Mouse (Mus musculus): ENCODE measurements around the gene Aqp6.

The Aqp6 gene

DNA sequence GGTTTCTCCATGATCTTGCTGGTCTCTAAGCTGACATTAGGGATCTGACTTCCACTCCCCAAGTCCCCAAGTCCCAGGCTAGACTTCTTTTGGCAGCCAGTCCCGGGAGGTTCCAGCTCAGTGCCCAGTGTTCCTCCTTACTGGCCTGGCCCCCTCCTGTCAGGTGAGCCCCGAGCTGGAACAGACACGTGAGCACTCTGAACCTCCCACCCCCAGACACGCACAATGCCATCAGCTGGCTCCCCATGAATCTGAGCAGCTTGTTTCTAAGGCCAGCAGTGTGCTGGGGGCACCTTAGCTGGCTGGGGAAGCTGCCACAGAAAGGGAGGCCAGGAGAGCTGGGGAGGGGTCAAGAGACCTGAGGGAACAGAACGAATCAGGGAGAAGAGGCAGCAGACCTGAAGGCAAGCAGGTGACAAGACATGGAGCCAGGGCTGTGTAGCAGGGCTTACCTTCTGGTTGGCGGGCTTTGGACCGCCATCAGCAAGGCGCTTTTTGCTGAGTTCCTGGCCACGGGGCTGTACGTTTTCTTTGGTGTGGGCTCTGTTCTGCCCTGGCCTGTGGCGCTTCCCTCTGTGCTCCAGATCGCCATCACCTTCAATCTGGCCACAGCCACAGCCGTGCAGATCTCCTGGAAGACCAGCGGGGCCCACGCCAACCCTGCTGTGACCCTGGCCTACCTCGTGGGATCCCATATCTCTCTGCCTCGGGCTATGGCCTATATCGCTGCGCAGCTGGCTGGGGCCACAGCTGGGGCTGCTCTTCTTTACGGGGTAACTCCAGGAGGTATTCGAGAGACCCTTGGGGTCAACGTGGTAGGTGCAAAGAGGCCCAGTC is at the start of gene Aqp6:
Gene Aqp6 (plus strand): TSS at position 415 of the 837 bp plus-strand sequence.
- DNase-seq (ENCODE audit: low spot score) = no peak

DNA sequence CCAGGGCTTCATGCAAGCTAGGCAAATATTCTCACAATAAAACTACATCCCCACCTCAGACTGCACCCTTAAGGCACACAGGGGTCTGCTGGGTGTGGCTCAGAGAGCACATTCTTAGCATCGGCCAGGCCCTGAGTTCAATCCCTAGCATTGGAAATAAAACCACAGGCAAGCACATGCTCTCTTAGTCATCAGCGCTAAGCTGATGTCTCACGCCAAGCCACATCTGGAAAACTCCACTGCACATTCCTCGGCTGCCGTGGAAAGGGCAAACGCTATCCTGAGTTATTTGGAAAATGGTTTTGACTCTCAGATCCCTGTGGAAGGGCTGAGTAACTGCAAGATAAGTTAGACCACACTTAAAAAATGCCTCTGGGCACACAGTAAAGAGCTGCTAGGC is 47.4 kb upstream of the Aqp6 start:
- DNase-seq (ENCODE audit: low spot score) = no peak

DNA sequence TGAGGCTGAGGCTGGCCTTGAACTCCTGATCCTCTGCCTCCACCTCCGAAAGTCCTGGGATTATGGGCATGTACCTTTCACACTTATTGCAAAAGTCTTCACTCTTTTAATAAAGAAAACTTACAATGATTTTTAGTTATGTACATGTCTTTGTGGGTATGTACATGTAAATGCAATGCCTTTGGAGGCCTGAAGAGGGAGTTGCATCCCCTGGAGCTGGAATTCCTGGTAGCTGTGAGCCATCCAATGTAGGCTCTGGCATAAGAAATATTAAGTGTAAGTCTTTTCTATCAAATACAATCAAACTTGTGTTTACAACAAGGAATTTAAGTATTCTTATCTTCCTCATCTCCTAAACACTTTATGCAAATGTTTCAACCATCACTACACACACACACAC is 42.3 kb upstream of the Aqp6 start:
- DNase-seq (ENCODE audit: low spot score) = no peak

DNA sequence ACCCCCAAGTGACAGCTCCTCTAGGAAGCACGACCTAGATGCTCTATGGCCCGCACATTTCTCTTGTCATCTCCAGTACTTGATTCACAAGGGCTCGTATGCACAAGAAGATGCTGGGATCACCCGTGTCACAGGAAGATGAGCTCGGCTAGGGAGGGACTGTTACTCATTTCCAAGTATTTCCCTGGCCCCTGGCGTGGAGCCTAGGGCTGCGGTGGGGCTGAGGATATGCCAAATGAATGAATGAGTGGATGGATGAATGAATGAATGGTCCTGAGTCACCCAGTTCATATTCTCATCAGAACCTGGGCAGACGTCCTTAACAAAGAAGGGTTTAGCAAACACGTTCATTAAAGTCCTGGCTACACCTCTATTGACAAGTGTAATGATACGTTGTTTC is 41.0 kb upstream of the Aqp6 start:
- no peak for DNase-seq (ENCODE audit: low spot score)

DNA sequence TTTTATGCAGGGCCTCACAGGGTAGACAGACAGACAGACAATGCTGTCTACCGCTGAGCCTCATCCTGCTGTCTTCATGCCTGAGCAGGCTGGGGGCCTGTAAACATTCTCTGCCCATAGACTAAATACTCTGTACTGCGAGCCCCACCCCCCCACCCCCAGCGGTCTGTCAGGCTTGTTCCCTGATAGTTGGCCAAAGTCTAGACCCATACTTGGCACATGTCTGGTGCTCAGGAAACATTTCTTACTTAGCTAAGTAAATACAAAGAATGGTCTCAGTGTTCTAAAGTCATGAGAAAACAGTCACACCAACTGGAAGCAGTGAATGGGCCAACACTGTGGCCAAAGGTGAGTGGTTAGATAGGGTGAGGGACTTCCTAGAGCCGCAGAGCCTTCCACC is 33.8 kb upstream of the Aqp6 start:
- DNase-seq (ENCODE audit: low spot score) = no peak

DNA sequence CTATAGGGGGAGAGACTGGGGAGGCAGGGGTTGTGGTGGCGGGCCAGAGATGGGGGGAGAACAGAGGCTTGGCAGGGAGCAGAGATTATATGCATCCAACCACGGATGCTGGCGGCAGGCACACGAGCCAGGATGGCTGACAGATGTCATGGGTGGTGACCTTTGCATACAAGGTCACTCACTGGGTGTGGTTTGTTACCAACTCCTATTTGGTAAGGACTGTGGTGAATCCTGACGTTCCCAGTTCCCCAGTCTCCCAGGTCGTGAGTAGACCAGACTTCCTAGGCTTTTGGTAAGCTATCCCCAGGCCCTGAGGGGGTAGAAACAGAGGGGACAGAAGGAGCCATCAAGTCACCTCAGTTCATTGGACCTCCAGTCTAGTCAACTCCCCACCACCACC is 32.5 kb upstream of the Aqp6 start:
- no peak for DNase-seq (ENCODE audit: low spot score)

DNA sequence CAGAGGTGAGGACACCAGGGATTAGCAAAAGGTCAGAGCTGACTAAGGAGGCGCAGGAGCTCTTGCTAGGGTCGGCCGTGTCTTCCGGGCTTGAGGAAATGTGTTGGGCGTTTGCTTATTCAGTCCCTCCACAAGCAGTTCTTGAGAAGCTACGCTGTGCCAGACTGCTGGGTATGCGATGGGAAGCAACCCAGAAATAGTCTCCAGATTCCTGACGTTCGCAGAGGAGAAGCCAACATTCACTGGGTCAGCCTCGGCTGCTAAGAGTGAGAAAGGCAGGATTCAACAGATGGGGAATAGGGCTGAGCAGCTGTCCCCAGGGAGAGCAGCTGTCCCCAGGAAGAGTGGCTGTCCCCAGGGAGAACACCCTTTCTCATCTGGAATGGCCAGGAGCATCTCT is 32.1 kb upstream of the Aqp6 start:
- DNase-seq (ENCODE audit: low spot score) = no peak

DNA sequence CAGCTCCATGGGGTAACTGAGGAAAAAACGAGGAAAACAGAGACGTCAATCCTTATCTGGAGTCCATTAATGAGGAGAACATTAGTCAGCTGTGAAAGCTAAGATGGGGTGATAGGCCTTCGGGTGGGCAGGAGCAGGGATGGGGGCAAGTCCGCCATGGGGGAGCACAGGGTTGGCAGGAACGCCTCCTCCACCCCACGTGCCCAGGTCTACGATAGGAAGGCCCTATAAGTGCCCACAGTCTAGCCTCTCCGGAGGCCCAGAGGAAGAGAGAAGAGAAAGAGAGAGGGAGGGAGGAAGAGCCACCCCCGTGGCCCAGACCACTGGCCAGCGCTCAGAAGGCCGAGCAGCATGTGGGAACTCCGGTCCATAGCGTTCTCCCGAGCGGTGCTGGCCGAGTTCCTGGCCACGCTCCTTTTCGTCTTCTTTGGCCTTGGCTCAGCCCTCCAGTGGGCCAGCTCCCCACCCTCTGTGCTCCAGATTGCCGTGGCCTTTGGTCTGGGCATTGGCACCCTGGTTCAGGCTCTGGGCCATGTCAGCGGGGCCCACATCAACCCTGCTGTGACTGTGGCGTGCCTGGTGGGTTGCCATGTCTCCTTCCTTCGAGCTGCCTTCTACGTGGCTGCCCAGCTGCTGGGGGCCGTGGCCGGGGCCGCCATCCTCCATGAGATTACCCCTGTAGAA is 22.3 kb upstream of the Aqp6 start, which contains the start of gene Aqp2:
Gene Aqp2 (plus strand): TSS at position 254 of the 684 bp plus-strand sequence.
- DNase-seq (ENCODE audit: low spot score) = no peak

DNA sequence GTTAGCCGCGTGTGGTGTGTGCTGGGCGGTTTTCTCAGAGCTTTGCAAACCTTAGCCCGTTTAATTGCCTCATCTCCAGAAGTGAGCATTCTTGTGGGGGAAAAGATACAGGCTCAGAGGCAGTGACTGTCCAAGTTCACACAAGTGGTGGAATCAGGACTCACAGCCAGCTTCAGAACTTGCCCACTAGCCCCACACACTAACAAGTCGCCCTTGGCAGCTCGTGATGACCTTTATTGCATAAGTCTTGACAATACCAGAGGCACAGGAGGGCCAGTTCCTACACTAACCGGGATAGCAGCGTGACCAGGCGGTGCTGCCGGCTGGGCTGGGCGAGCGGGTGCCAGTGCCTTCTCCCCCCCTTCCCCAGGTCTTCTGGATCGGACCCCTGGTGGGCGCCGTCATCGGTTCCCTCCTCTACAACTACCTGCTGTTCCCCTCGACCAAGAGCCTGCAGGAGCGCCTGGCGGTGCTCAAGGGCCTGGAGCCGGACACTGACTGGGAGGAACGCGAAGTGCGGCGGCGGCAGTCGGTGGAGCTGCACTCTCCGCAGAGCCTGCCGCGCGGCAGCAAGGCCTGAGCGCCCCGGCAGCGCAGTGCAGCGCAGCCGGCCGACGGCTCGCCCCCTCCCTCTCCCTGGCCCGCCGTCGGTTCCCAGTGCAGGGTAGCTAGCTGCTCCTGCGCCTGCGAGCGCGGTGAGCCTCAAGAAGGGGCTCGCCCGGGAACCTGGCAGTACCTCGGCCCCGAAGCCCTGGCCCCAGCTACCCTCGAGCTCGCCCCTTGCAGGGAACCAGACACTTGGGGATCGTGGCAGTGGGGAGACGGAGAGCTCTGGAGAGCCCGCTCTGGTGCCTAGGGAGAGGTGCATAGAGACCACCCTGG is 17.5 kb upstream of the Aqp6 start:
- peak; percentile 68 for DNase-seq (ENCODE audit: low spot score)

DNA sequence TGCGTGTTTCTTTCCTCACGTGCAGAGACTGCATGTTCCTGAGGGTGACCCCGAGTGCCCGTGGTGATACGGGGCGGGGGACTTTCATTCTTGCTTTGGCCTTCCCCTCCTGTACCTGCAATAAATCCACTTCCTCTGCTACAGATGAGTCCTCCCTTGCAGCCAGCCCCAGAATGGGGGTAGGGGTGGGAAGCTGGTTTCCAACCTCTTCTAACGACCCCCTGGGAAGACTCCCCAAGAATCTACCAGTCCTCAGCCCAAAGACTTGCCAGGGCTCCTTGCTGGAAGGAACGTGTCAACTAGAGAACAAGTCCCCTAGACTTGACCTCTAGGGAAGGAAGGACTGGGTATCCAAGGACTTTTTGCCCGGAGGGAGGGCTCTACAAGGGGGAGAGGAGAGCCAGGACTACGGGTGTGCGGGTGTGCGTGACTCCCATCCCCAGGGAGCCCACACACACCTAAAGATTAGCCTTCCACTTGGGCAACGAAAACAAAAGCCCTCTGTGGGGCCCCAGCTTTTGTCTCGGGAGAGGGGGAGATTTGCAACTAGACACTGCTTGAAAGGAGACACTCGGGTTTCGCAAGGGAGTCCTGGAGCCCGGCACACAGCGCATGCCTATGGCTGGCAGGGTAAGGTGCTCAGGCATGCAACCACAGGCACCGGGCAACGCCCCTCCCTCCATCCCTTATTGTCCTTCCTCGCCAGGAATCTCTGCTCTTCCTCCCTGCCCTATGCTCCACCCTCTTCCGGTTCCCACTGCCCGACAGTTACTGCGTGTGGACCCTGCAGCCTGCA is 16.6 kb upstream of the Aqp6 start:
- DNase-seq (ENCODE audit: low spot score) = peak; percentile 37

DNA sequence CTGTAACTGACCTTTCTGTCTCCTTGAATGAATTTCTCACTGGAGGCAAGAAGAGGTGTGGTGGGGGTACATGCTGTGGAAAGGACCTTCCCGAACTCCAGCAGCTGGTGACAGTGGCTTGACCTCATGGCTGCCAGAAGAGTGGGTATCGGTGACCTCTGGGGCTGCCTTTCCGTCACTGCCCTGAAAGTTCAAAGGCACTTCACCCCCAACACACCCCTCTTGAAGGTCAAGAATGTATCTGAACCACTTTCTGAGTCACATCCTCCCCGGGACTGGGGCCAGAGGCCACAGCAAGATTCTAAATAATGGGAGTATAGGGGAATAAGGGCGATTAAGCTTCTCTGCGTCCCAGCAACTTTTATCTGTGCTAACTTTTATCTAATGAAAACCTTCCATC is 15.5 kb upstream of the Aqp6 start:
- no peak for DNase-seq (ENCODE audit: low spot score)

DNA sequence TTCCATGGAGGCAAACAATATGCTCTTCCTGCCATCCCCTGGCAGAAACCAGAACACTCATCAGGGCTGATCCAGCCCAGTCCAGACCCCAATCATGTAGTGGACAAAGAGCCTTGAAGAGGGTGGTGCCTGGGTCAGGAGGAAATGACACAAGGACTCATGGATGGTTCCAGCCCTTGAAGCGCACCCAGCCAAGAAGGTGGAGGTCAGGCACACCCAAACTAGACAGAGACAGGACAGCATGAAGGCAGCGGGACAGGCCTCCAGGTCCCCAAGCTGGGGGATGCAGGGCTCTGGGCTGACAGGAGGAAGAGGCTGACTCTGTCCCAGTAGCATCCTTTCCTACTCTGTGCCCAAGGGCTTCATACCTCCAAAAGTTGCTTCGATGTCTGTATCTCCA is 14.7 kb upstream of the Aqp6 start:
- DNase-seq (ENCODE audit: low spot score) = no peak

DNA sequence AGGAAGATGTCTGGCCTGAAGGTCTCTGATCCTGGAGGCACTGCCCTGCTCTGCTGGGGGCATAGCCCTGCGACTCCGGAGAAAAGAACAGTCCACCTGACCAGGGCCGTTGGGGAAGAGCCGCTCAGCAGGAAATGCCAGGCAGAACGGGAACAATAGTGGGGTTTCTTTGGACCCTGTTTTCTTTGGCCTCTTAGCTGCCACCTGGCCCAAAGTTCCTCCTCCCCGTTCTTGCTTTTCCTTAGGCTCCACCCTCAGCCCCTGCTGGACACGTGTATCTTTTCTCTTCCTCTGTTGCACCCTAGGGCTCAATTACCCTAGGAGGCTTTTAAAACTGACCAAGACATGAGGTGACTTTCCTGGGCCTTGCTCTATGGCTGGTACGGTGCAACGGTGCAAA is 12.0 kb upstream of the Aqp6 start:
- no peak for DNase-seq (ENCODE audit: low spot score)

DNA sequence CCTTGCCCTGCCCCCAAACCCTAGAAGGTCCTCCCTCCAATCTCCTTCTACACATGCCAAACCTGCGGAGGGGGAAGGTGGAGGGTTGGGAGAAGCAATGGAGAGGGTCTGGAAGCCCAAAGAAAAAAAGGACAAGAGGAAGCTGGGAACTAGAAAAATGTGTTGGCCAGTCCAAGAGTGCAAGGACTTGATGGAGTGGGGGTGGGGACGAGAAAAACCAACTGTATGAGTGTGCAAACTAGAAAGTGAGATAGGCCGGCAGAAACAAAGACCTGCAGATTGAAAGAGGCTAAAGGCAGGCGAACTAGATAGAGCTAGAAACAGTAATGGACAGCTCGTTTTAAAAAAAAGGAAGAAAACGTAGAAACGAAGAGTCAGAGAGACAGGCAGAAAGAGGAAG is 11.5 kb upstream of the Aqp6 start:
- DNase-seq (ENCODE audit: low spot score) = no peak

DNA sequence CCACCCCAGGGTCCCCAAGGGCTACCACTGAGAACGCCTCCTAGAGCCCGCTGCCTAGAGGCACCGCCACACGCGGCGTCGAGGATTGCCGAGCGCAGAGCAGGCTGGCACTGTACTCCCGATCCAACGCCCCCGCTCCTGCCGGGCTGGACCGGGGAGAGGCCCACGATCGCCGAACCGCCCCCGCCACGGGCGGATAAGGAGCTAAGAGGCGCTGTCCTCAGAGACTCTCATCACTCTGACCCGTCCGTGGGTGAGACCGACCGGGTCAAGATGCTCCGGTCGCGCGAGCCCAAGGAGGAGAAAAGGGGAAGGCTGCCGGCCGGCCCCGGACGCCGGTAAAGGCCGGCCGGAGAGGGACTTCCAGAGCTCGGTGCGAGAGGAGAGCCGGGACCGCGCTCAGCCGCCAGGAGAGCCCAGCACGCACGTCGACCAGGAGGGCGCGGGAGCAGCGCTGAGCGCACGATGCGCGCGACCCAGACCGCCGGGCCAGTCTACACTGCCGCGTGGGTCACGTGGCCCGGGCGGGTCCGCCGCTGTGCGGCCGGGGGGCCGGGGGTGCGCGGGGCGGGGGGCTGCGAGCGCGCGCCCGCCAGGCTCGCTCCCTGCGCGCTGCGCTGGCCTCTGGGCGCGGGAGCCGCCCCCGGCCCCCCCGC is 10.6 kb upstream of the Aqp6 start, which contains the start of gene Aqp5:
Gene Aqp5 (plus strand): TSS at position 354 of the 656 bp plus-strand sequence.
- peak; percentile 56 for DNase-seq (ENCODE audit: low spot score)

DNA sequence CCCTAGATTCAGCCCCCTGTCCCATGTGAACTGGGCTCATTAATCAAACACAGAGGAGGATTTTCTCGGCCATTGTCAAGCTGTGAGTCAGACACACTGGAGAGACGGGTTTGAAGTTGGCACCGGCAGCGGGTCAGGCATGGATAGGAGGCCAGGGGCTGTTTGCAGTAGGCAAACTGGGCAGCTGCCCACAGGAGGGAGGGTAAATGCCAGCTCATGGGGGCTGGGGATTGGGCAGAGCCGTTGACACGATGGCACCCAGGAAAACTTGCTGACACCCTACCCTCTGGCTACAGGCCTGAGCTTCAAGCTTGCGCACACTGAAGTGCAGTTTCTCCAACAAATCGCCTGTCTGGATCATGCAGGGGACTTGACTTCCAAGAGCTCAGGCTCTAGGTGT is 9.0 kb upstream of the Aqp6 start:
- no peak for DNase-seq (ENCODE audit: low spot score)

DNA sequence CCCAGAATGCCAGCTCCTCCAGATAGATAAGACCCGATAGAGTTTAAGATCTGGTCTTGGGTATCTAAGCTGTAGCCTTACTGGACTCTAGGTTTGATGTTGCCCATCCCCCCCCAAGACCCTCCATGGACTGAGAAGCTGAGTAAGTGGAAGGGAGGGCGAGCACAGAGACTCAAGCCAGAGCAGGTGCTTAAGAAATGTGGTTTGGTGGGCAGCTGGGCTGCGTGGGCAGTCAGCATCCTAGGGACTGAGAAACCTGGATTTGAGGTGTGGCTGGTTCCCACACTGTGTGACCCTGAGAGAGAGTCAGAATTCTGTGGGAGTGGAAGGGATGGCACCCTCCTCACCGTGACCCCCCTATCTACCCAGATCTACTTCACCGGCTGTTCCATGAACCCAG is 8.3 kb upstream of the Aqp6 start:
- no peak for DNase-seq (ENCODE audit: low spot score)

DNA sequence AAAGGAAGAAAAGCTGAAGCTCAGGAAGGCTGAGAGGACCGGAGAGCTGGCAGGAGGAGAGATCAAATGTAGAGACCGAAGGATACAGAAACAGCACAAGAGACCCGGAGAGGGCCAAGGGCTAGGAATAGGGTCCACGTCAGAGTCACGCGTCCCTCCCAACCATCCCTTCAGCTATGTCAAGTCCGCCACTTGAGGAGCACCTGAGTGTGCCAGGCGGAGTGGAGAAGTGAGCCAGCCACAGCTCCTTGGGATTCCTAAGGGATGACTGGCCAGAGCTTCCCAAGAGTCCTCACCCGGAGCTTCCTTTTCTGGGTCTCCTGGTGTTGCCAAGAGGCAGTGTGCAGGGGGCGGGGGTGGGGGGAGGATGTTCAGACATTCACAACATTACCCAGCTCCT is 6.2 kb upstream of the Aqp6 start:
- no peak for DNase-seq (ENCODE audit: low spot score)

DNA sequence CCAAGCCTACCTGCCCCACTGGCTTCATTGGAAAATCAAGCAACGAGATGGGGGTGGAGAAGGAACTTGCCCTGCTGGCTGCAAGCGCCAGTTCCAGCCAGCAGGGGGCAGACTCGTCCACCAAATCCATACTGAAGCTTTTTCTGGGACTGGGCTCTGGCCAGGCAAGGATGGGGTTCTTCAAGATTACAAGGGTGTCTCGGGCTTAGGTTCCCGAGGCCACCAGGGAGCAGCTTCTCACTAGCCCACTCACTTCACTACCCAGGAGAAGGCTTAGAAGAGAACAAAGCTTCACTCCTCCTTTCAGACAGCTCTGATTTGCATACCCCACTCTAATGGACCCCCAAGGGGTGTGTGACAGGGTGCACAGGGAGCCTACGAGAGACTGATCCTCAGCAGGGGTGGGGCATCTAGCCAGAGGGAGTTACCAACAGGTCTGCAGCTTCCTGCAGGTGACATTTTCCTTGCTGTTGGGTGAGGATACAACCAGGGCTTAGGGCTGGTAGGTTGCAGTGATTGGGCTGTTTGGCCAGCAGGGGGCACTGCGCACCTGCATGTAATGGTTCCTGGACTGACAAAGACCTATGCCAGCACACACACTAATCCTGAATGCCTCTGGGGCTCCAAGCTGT is 5.0 kb upstream of the Aqp6 start:
- peak; percentile 95 for DNase-seq (ENCODE audit: low spot score)

DNA sequence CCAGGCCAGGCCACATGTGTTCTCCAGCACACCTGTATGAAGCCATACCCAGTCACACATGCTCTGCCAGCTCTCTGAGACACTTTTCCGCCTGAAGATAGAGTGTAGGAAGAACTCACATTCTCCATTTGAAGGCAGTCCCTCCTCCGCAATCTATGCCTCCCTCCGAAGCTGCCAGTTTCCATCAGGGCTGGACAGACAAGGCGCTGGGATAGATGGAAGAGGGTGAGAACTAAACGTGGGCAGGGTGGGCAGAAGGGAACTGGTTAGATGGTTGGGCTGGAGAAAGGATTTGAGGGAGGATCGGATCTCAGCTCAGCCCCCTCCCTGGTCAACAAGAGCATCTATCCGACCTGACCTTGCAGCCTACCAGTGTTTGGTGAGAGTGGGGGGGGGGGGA is 4.4 kb upstream of the Aqp6 start:
- no peak for DNase-seq (ENCODE audit: low spot score)

DNA sequence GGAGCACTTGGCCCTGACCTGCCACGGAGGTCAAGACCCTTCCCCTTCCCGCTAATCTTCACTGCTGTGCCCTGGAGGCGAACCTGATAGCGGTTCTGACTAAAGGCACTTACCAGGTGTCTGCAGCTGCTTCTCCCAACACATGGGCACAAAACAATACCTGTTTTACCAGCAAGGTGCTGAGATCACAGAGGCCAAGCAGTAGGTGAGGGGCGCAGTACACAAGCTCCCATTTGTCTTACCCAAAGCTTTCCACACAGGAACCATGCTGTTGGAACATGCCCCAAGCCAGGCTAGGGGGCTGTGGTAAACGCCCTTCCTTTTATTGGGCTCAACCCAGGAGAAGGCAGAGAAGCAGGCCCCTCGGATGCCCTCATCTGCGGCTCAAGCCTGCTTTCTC is 3.6 kb upstream of the Aqp6 start:
- no peak for DNase-seq (ENCODE audit: low spot score)

All from retina, embryonic 14.5 days (tissue).